Mouse (Mus musculus) central nervous system, embryonic 14 days (tissue): Measurements from ENCODE around the gene Olfr159. TPM values are rescaled to one million over a fixed set of nuclear protein-coding genes. Genes with fewer than 3 reads are reported as not detected.

ENCODE experiments used
- polyA plus RNA-seq: library from polyadenylated mRNA; depleted of rRNA; stranded (reverse); fragments of >200 nt; gene quantifications from 2 replicates; pipeline ENCODE4 v1.2.3, GENCODE M21; 2012; rRNA removed

Gene Olfr159
- not detected in 2 replicates for polyA plus RNA-seq

GRCm38 (mm10) chr4:43770909-43771308 lies at the start of gene Olfr159:
TSS of gene Olfr159 (minus strand) at chr4:43771009.

GRCm38 (mm10) chr4:43729794-43730550 lies 40.8 kb downstream of the Olfr159 start, which contains the start of gene Spaar:
TSS of gene Spaar (plus strand) at chr4:43730034.

GRCm38 (mm10) chr4:43726995-43727394 lies 43.8 kb downstream of the Olfr159 start, which contains the start of gene Hrct1:
TSS of gene Hrct1 (plus strand) at chr4:43727188.

Other genes with a start within 250 kb of the Olfr159 start
- gene Tpm2, start 247.2 kb downstream of the Olfr159 start, polyA plus RNA-seq, result 15.7 and 78.5 TPM in 2 replicates
- 52.6 and 54.6 TPM in 2 replicates for gene Creb3, start 208.7 kb downstream of the Olfr159 start, polyA plus RNA-seq
- gene Tln1, start 208.3 kb downstream of the Olfr159 start, polyA plus RNA-seq, result 54.6 and 60.2 TPM in 2 replicates
- gene Rgp1, start 192.3 kb downstream of the Olfr159 start, polyA plus RNA-seq, result 55.7 and 57.0 TPM in 2 replicates
- 82.9 and 90.4 TPM in 2 replicates for gene Gba2, start 192.1 kb downstream of the Olfr159 start, polyA plus RNA-seq
- gene Msmp, start 186.5 kb downstream of the Olfr159 start, polyA plus RNA-seq, result not detected in 2 replicates
- 69.8 and 78.3 TPM in 2 replicates for gene Npr2, start 139.1 kb downstream of the Olfr159 start, polyA plus RNA-seq
- 6.6 and 7.9 TPM in 2 replicates for gene Spag8, start 117.4 kb downstream of the Olfr159 start, polyA plus RNA-seq
- 56.9 and 57.8 TPM in 2 replicates for gene Hint2, start 114.5 kb downstream of the Olfr159 start, polyA plus RNA-seq
- 23.4 and 26.5 TPM in 2 replicates for gene Tmem8b, start 102.0 kb downstream of the Olfr159 start, polyA plus RNA-seq
- gene Fam221b, start 101.9 kb downstream of the Olfr159 start, polyA plus RNA-seq, result 0.30 and 0.37 TPM in 2 replicates
- not detected in 2 replicates for gene Olfr70, start 70.2 kb downstream of the Olfr159 start, polyA plus RNA-seq
- not detected in 2 replicates for gene Olfr71, start 60.8 kb downstream of the Olfr159 start, polyA plus RNA-seq
- 0.37 and 0.76 TPM in 2 replicates for gene Hrct1, start 43.8 kb downstream of the Olfr159 start, polyA plus RNA-seq
- 0.09 and 0.16 TPM in 2 replicates for gene Spaar, start 41.0 kb downstream of the Olfr159 start, polyA plus RNA-seq
- gene Olfr156, start 52.9 kb upstream of the Olfr159 start, polyA plus RNA-seq, result not detected in 2 replicates
- gene Olfr157, start 69.2 kb upstream of the Olfr159 start, polyA plus RNA-seq, result not detected in 2 replicates
- not detected in 2 replicates for gene Olfr155, start 80.6 kb upstream of the Olfr159 start, polyA plus RNA-seq
- gene Reck, start 104.5 kb upstream of the Olfr159 start, polyA plus RNA-seq, result 17.9 and 28.9 TPM in 2 replicates
- 24.4 and 31.2 TPM in 2 replicates for gene Glipr2, start 186.4 kb upstream of the Olfr159 start, polyA plus RNA-seq
- gene Ccin, start 212.5 kb upstream of the Olfr159 start, polyA plus RNA-seq, result 0.12 and 0.24 TPM in 2 replicates
- 471 and 505 TPM in 2 replicates for gene Clta, start 233.4 kb upstream of the Olfr159 start, polyA plus RNA-seq